In the genomic region with DNA sequence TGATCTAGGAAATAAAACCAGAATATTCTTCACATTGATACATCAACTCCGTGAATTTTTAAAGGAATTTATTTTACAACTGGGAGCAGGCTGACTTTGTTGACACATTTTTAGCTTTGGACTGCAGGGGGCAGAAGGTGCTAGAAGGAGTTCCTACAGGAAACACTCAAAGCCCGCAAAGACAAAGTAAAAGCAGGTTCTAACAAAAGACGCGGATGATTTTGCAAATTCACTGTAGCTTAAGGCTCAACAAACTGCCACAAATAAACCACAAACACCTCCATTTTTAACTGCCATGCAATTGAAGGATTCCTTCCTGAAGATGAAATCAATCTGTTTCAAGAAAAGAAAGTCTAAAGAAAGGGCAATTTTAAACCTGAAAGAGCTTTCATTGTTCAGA, we compare ENCODE assay signal across 8 mouse cellular contexts. TPM values are rescaled to one million over a fixed set of nuclear protein-coding genes. Genes with fewer than 3 reads are reported as not detected.
DNase-seq lines count a peak whose midpoint lies in the region; ATAC-seq and TF ChIP-seq lines count a peak whose summit lies in the region.

No protein-coding gene starts in this region.

- peaks cover 5% of the 10 kb centered on the region; the same call in 1 of the 2 replicates for H3K4me1 ChIP-seq in heart, embryonic 10.5 days
- no peaks in the 10 kb centered on the region; the same call in 1 of the 2 replicates for H3K4me1 ChIP-seq in lung, postnatal 0 days (ENCODE audit: insufficient read depth, low read depth, low read length)

- H3K27me3 ChIP-seq in heart, embryonic 10.5 days (ENCODE audit: insufficient read depth, poor library complexity, severe bottlenecking) = no peaks in the 10 kb centered on the region
- no peaks in the 10 kb centered on the region for H3K27me3 ChIP-seq in lung, postnatal 0 days (replicated peaks; ENCODE audit: insufficient read depth, low read length)

- H3K9me3 ChIP-seq in heart, embryonic 10.5 days = no peaks in the 10 kb centered on the region
- no peaks in the 10 kb centered on the region for H3K9me3 ChIP-seq in lung, postnatal 0 days (ENCODE audit: low read length)

- peak; percentile 67 for DNase-seq in adrenal gland, postnatal 10 days
- DNase-seq in adrenal gland, postnatal 4 days (ENCODE audit: low spot score in 2 of 2) = no peak
- DNase-seq in R1 (ENCODE audit: low read depth, low spot score) = peak; percentile 90
- DNase-seq in heart, embryonic 10.5 days (ENCODE audit: low spot score) = no peak
- DNase-seq in kidney, adult 8-10 months = peak; percentile 63 to 66
- DNase-seq in lung, postnatal 0 days (ENCODE audit: low spot score) = peak; percentile 90
- peak; percentile 59 to 72 for DNase-seq in spleen, postnatal 36 days (ENCODE audit: low spot score in 2 of 2)
- DNase-seq in left cerebral cortex, postnatal 25 days (ENCODE audit: low spot score in 2 of 2) = no peak

- no peak overlapping the region for H3K27ac ChIP-seq in heart, embryonic 10.5 days
- no peak overlapping the region for H3K27ac ChIP-seq in lung, postnatal 0 days (ENCODE audit: low read length)

- H3K9ac ChIP-seq in lung, postnatal 0 days (replicated peaks; ENCODE audit: low read depth) = no peak overlapping the region

- TF ChIP-seq EP300 in lung, postnatal 0 days (IDR thresholded peaks at IDR 0.05) = peak; percentile 44; the same call in 1 of the 2 replicates

- ATAC-seq in lung, postnatal 0 days = no peak

- intact Hi-C loops in left cerebral cortex, postnatal 25 days (cut with DNase I) = loop anchor here (2.0 kb wide), 1 partner anchor 120 kb away; no protein-coding TSS in a partner anchor

- H3K36me3 ChIP-seq in heart, embryonic 10.5 days = peaks cover 33% of the 10 kb centered on the region
- H3K36me3 ChIP-seq in lung, postnatal 0 days (ENCODE audit: insufficient read depth, low read length) = peaks cover 6% of the 10 kb centered on the region

- peak; percentile 75 for TF ChIP-seq CTCF in lung, postnatal 0 days (IDR thresholded peaks at IDR 0.05)

- WGBS in heart, embryonic 10.5 days = 5% methylated on average over 4 of the region's 4 CpGs
- WGBS in lung, postnatal 0 days = under 1% methylated on average over 4 of the region's 4 CpGs

- peak overlapping the region; percentile 94 for H3K4me2 ChIP-seq in lung, postnatal 0 days (replicated peaks; ENCODE audit: low read depth, low read length)

- H3K4me3 ChIP-seq in heart, embryonic 10.5 days = peak overlapping the region; percentile 82; the same call in 1 of the 2 replicates
- H3K4me3 ChIP-seq in lung, postnatal 0 days (ENCODE audit: low read depth, low read length) = peak overlapping the region; percentile 18; the same call in 1 of the 2 replicates

RNA-seq across cellular contexts. Expression of gene Tgif1, which starts 6.3 kb away (rescaled TPM):
- 10 to 100 TPM; 35.7 to 51.8 TPM for total RNA-seq in adrenal gland, postnatal 10 days (2021)
- 10 to 100 TPM; 79.0 to 81.1 TPM for total RNA-seq in adrenal gland, postnatal 4 days (2021)
- polyA plus RNA-seq in heart, embryonic 10.5 days (2016; fragmentation: Nextera tagmentation; extraction: Ambion mirVana) = 31.5 and 58.1 TPM in 2 replicates
- 45.2 and 46.8 TPM in 2 replicates for polyA plus RNA-seq in lung, postnatal 0 days (2015; fragmentation: Nextera tagmentation; extraction: Ambion mirVana)
- 1 to 10 TPM; 1.5 to 2.1 TPM for total RNA-seq in left cerebral cortex, postnatal 25 days (2021)

Comparison
In these comparisons a context has a peak if more than half of its experiments do, and no peak if none do; other contexts are left out.
1. DNase-seq: peak in adrenal gland, postnatal 10 days (single experiment), R1 (single experiment), kidney, adult 8-10 months (2 of 2), lung, postnatal 0 days (single experiment) and spleen, postnatal 36 days (2 of 2); none in adrenal gland, postnatal 4 days (0 of 2), heart, embryonic 10.5 days (single experiment) and left cerebral cortex, postnatal 25 days (0 of 2).
2. RNA of gene Tgif1, which starts 6.3 kb away (total RNA-seq): 79.0 to 81.1 TPM in adrenal gland, postnatal 4 days and 35.7 to 51.8 TPM in adrenal gland, postnatal 10 days; 1.5 to 2.1 TPM in left cerebral cortex, postnatal 25 days; every median in the first group is over 10 times any median in the second.